Mouse (Mus musculus): ENCODE measurements around the gene Il20rb.

Gene Il20rb

GRCm38 (mm10) chr9:100470936-100471604 lies 15.5 kb downstream of the Il20rb start:
- no peak for DNase-seq (ENCODE audit: low read depth)

- DNase-seq (ENCODE audit: low read depth), result no peak
Measured at GRCm38 (mm10) chr9:100470228-100470627, 16.4 kb downstream of the Il20rb start.

- DNase-seq (ENCODE audit: low read depth), result no peak
Measured at GRCm38 (mm10) chr9:100469681-100470080, 16.9 kb downstream of the Il20rb start.

- DNase-seq (ENCODE audit: low read depth), result no peak
Measured at GRCm38 (mm10) chr9:100468151-100468550, 18.4 kb downstream of the Il20rb start.

- DNase-seq (ENCODE audit: low read depth), result no peak
Measured at GRCm38 (mm10) chr9:100467653-100468052, 18.9 kb downstream of the Il20rb start.

GRCm38 (mm10) chr9:100466743-100467142 lies 19.8 kb downstream of the Il20rb start:
- no peak for DNase-seq (ENCODE audit: low read depth)

GRCm38 (mm10) chr9:100465988-100466387 lies 20.6 kb downstream of the Il20rb start:
- DNase-seq (ENCODE audit: low read depth), result no peak

GRCm38 (mm10) chr9:100465380-100465779 lies 21.2 kb downstream of the Il20rb start:
- DNase-seq (ENCODE audit: low read depth), result no peak

- peak; percentile 37 for DNase-seq (ENCODE audit: low read depth)
Measured at GRCm38 (mm10) chr9:100463771-100464170, 22.8 kb downstream of the Il20rb start.

- peak; percentile 81 for DNase-seq (ENCODE audit: low read depth)
Measured at GRCm38 (mm10) chr9:100462098-100462497, 24.5 kb downstream of the Il20rb start.

- no peak for DNase-seq (ENCODE audit: low read depth)
Measured at GRCm38 (mm10) chr9:100461671-100462070, 24.9 kb downstream of the Il20rb start.

GRCm38 (mm10) chr9:100460203-100460602 lies 26.4 kb downstream of the Il20rb start:
- peak; percentile 91 for DNase-seq (ENCODE audit: low read depth)

GRCm38 (mm10) chr9:100457971-100458681 lies 28.5 kb downstream of the Il20rb start:
- DNase-seq (ENCODE audit: low read depth), result peak; percentile 59

- no peak for DNase-seq (ENCODE audit: low read depth)
Measured at GRCm38 (mm10) chr9:100454664-100454993, 32.0 kb downstream of the Il20rb start.

- peak; percentile 90 for DNase-seq (ENCODE audit: low read depth)
Measured at GRCm38 (mm10) chr9:100453944-100454663, 32.5 kb downstream of the Il20rb start.

GRCm38 (mm10) chr9:100452432-100452831 lies 34.2 kb downstream of the Il20rb start:
- no peak for DNase-seq (ENCODE audit: low read depth)

GRCm38 (mm10) chr9:100446059-100446686 lies 40.4 kb downstream of the Il20rb start:
- peak; percentile 84 for DNase-seq (ENCODE audit: low read depth)

- no peak for DNase-seq (ENCODE audit: low read depth)
Measured at GRCm38 (mm10) chr9:100440111-100440790, 46.3 kb downstream of the Il20rb start.

- no peak for DNase-seq (ENCODE audit: low read depth)
Measured at GRCm38 (mm10) chr9:100439481-100439880, 47.1 kb downstream of the Il20rb start.

- no peak for DNase-seq (ENCODE audit: low read depth)
Measured at GRCm38 (mm10) chr9:100438994-100439393, 47.6 kb downstream of the Il20rb start.

- DNase-seq (ENCODE audit: low read depth), result no peak
Measured at GRCm38 (mm10) chr9:100436865-100437595, 49.6 kb downstream of the Il20rb start.

All from induced T-regulatory cell, adult 2 months (primary cell).